In genomic region chr5:150125920-150126319, GRCm38 (mm10) we compare ENCODE assay signal across 25 mouse cellular contexts. TPM values are rescaled to one million over a fixed set of nuclear protein-coding genes. Genes with fewer than 3 reads are reported as not detected.
DNase-seq lines count a peak whose midpoint lies in the region; ATAC-seq and TF ChIP-seq lines count a peak whose summit lies in the region.
"Had no signal": no experiment of that assay in that cellular context is flagged by ENCODE, and none has a peak within 500 bp of the region (broad histone marks: within the 10 kb centered on the region; RNA-seq: fewer than 3 reads in every experiment).

No protein-coding gene starts in this region.

- no peaks in the 10 kb centered on the region for H3K79me2 ChIP-seq in C2C12 (ENCODE audit: control insufficient read depth, insufficient read depth)

- H3K27ac ChIP-seq in layer of hippocampus, adult 2 months = peak overlapping the region; percentile 84
- H3K27ac ChIP-seq in midbrain, embryonic 14.5 days (replicated peaks; ENCODE audit: low read depth, low read length) = no peak overlapping the region
- H3K27ac ChIP-seq: embryonic facial prominence, embryonic 13.5 days; embryonic facial prominence, embryonic 15.5 days; forebrain, embryonic 10.5 days; forebrain, embryonic 12.5 days had no signal

- no peak overlapping the region for H3K4me2 ChIP-seq in midbrain, embryonic 14.5 days (ENCODE audit: low read length)
- H3K4me2 ChIP-seq: embryonic facial prominence, embryonic 13.5 days; embryonic facial prominence, embryonic 15.5 days; forebrain, embryonic 12.5 days had no signal

- no peaks in the 10 kb centered on the region for H3K79me3 ChIP-seq in C2C12 (ENCODE audit: low read depth)

- DNase-seq in cerebellum, postnatal 36 days = peak; percentile 15 to 32
- DNase-seq in layer of hippocampus, adult 2 months (ENCODE audit: low spot score in 2 of 2) = no peak
- no peak for DNase-seq in layer of hippocampus, adult 11-12 months (ENCODE audit: low spot score)
- peak; percentile 49 for DNase-seq in brain, adult 2 months (ENCODE audit: low read depth, low spot score)
- no peak for DNase-seq in midbrain, embryonic 14.5 days
- DNase-seq: adrenal gland, adult 8-10 months; adrenal gland, postnatal 14 days; adrenal gland, postnatal 36 days; B cell, adult 2 months; cerebellum, adult 11-12 months; cerebellum, adult 9-10 months; cerebellum, postnatal 10 days; embryo, embryonic 11 days had no signal

- no peak for ATAC-seq in cerebellum, adult (ENCODE audit: insufficient number of reproducible peaks, low FRiP score, low TSS enrichment)
- ATAC-seq in midbrain, embryonic 14.5 days (ENCODE audit: low FRiP score, low TSS enrichment) = no peak
- ATAC-seq in inflammation-experienced regulatory T-cells, adult 6 months = no peak
- ATAC-seq: activated CD4-positive, CD25-positive, alpha-beta regulatory T cell, adult 4 months; forebrain, embryonic 14.5 days; forebrain, embryonic 16.5 days; Patski had no signal

- no peaks in the 10 kb centered on the region for H3K9me3 ChIP-seq in midbrain, embryonic 14.5 days (ENCODE audit: control insufficient read depth, low read length)
- H3K9me3 ChIP-seq: embryonic facial prominence, embryonic 13.5 days; embryonic facial prominence, embryonic 15.5 days; forebrain, embryonic 10.5 days; forebrain, embryonic 12.5 days had no signal

- no peaks in the 10 kb centered on the region for H3K4me1 ChIP-seq in midbrain, embryonic 14.5 days (ENCODE audit: control insufficient read depth, insufficient read depth, low read length)
- H3K4me1 ChIP-seq: embryonic facial prominence, embryonic 15.5 days; forebrain, embryonic 10.5 days; forebrain, embryonic 12.5 days had no signal

- no peaks in the 10 kb centered on the region for H3K27me3 ChIP-seq in C2C12 (ENCODE audit: control insufficient read depth, insufficient read depth, insufficient read length)
- H3K27me3 ChIP-seq in midbrain, embryonic 14.5 days (ENCODE audit: control insufficient read depth, insufficient read depth, low read length) = no peaks in the 10 kb centered on the region
- H3K27me3 ChIP-seq: embryonic facial prominence, embryonic 13.5 days; embryonic facial prominence, embryonic 15.5 days; forebrain, embryonic 12.5 days; Patski had no signal

- 87% methylated on average over 9 of the region's 9 CpGs for WGBS in midbrain, embryonic 14.5 days

- no peak overlapping the region for H3K9ac ChIP-seq in midbrain, embryonic 14.5 days (replicated peaks; ENCODE audit: low read length)
- H3K9ac ChIP-seq: embryonic facial prominence, embryonic 13.5 days; embryonic facial prominence, embryonic 15.5 days; forebrain, embryonic 12.5 days had no signal

- no peak overlapping the region for H3ac ChIP-seq in C2C12 (ENCODE audit: control insufficient read depth, insufficient read length, low read depth)

- no peak overlapping the region for H3K4me3 ChIP-seq in layer of hippocampus, adult 2 months
- no peak overlapping the region for H3K4me3 ChIP-seq in C2C12 (ENCODE audit: insufficient read depth, poor library complexity, severe bottlenecking)
- H3K4me3 ChIP-seq in midbrain, embryonic 14.5 days (replicated peaks; ENCODE audit: low read depth, low read length) = no peak overlapping the region
- H3K4me3 ChIP-seq: embryonic facial prominence, embryonic 13.5 days; embryonic facial prominence, embryonic 15.5 days; erythroblast, embryonic 14.5 days; forebrain, embryonic 10.5 days; forebrain, embryonic 12.5 days had no signal

- H3K36me3 ChIP-seq in C2C12 (ENCODE audit: control insufficient read depth, insufficient read depth) = no peaks in the 10 kb centered on the region
- H3K36me3 ChIP-seq in midbrain, embryonic 14.5 days (ENCODE audit: control insufficient read depth, insufficient read depth, low read length) = no peaks in the 10 kb centered on the region
- H3K36me3 ChIP-seq: embryonic facial prominence, embryonic 13.5 days; embryonic facial prominence, embryonic 15.5 days; forebrain, embryonic 10.5 days; forebrain, embryonic 12.5 days had no signal

- no peak for TF ChIP-seq CTCF in layer of hippocampus, adult 2 months (conservative IDR thresholded peaks at IDR 0.05)
- no peak for TF ChIP-seq CTCF in C2C12 (IDR thresholded peaks at IDR 0.05; ENCODE audit: control insufficient read depth, insufficient read depth, insufficient read length)

TF ChIP-seq in C2C12, 6 proteins besides CTCF, POLR2A, EP300 and RAD21:
- peak; percentile 42 for TF ChIP-seq MYOD1 (IDR thresholded peaks at IDR 0.05; ENCODE audit: control insufficient read depth, insufficient read length, low read depth)
- no peak for TF ChIP-seq MAX (IDR thresholded peaks at IDR 0.05)

RNA-seq across cellular contexts. Expression of gene Fry, which starts 7.5 kb away (rescaled TPM):
- 100 to 1,000 TPM; 215 to 246 TPM for total RNA-seq in layer of hippocampus, adult 2 months (2021)
- 0.25 TPM for polyA plus RNA-seq in C2C12 (2012; fragmentation: generic; extraction: Trizol)
- 65.9 and 68.5 TPM in 2 replicates for polyA plus RNA-seq in midbrain, embryonic 14.5 days (2014; fragmentation: Nextera tagmentation; extraction: Ambion mirVana)
- 10 to 100 TPM; 15.9 to 25.3 (median 22.3) TPM for polyA plus RNA-seq in inflammation-experienced regulatory T-cells, adult 6 months (2017; shearing (Covaris generic))

Comparison
In these comparisons a context has a peak if more than half of its experiments do, and no peak if none do; other contexts are left out.
1. DNase-seq: peak in cerebellum, postnatal 36 days (2 of 2) and brain, adult 2 months (single experiment); none in layer of hippocampus, adult 2 months (0 of 2), layer of hippocampus, adult 11-12 months (single experiment) and midbrain, embryonic 14.5 days (single experiment).
2. RNA of gene Fry, which starts 7.5 kb away (polyA plus RNA-seq): 65.9 to 68.5 TPM in midbrain, embryonic 14.5 days and 15.9 to 25.3 TPM in inflammation-experienced regulatory T-cells, adult 6 months; 0.25 TPM in C2C12 (single experiment); every median in the first group is over 10 times any median in the second.